Comparison of ENCODE assay signal across 12 mouse cellular contexts in genomic region chr19:42510276-42511171, GRCm38 (mm10). TPM values are rescaled to one million over a fixed set of nuclear protein-coding genes. Genes with fewer than 3 reads are reported as not detected.
DNase-seq lines count a peak whose midpoint lies in the region; ATAC-seq lines count a peak whose summit lies in the region.
"Had no signal": no experiment of that assay in that cellular context is flagged by ENCODE, and none has a peak within 500 bp of the region (broad histone marks: within the 10 kb centered on the region; RNA-seq: fewer than 3 reads in every experiment).

No protein-coding gene starts in this region.

- no peak overlapping the region for H3K27ac ChIP-seq in kidney, embryonic 15.5 days
- H3K27ac ChIP-seq in liver, embryonic 12.5 days = no peak overlapping the region
- H3K27ac ChIP-seq: embryonic facial prominence, embryonic 10.5 days; limb, embryonic 12.5 days; neural tube, embryonic 13.5 days had no signal

- H3K9me3 ChIP-seq in kidney, embryonic 15.5 days (replicated peaks) = no peaks in the 10 kb centered on the region
- H3K9me3 ChIP-seq in liver, embryonic 12.5 days (replicated peaks) = no peaks in the 10 kb centered on the region
- H3K9me3 ChIP-seq: embryonic facial prominence, embryonic 10.5 days; G1E; limb, embryonic 12.5 days; neural tube, embryonic 13.5 days had no signal

- no peaks in the 10 kb centered on the region for H3K4me1 ChIP-seq in kidney, embryonic 15.5 days
- H3K4me1 ChIP-seq in liver, embryonic 12.5 days = peaks cover 6% of the 10 kb centered on the region
- H3K4me1 ChIP-seq: embryonic facial prominence, embryonic 10.5 days; neural tube, embryonic 13.5 days had no signal

- no peak overlapping the region for H3K9ac ChIP-seq in kidney, embryonic 15.5 days
- H3K9ac ChIP-seq in liver, embryonic 12.5 days = no peak overlapping the region
- H3K9ac ChIP-seq: limb, embryonic 12.5 days; neural tube, embryonic 13.5 days had no signal

- no peaks in the 10 kb centered on the region for H3K27me3 ChIP-seq in kidney, embryonic 15.5 days
- peaks cover 20% of the 10 kb centered on the region; the same call in 1 of the 2 replicates for H3K27me3 ChIP-seq in liver, embryonic 12.5 days (replicated peaks)
- H3K27me3 ChIP-seq: neural tube, embryonic 13.5 days had no signal

- WGBS in kidney, embryonic 15.5 days = 53% methylated on average over 16 of the region's 16 CpGs
- 35% methylated on average over 16 of the region's 16 CpGs for WGBS in liver, embryonic 12.5 days (ENCODE audit: insufficient replicate concordance)

- no peak overlapping the region for H3K4me2 ChIP-seq in kidney, embryonic 15.5 days
- peak overlapping the region; percentile 14; the same call in 1 of the 2 replicates for H3K4me2 ChIP-seq in liver, embryonic 12.5 days
- H3K4me2 ChIP-seq: limb, embryonic 12.5 days; neural tube, embryonic 13.5 days had no signal

- peak; percentile 28 to 33 for DNase-seq in kidney, postnatal 36 days
- DNase-seq in left cerebral cortex, postnatal 36 days (ENCODE audit: low spot score in 2 of 2) = no peak
- no peak for DNase-seq in c-Kit-positive CD71-positive TER-119-positive erythroid progenitor cells, embryonic 14.5 days (ENCODE audit: low spot score)
- no peak for DNase-seq in layer of hippocampus, postnatal 25 days (ENCODE audit: extremely low spot score in 1 of 2, low spot score in 1 of 2)

- ATAC-seq in kidney, embryonic 15.5 days (replicated peaks; ENCODE audit: low FRiP score) = no peak
- ATAC-seq in common myeloid progenitor, adult 5-6 weeks (replicated peaks; ENCODE audit: low read depth, poor library complexity, severe bottlenecking) = peak; percentile 81
- no peak for ATAC-seq in liver, embryonic 12.5 days
- peak; percentile 97 for ATAC-seq in megakaryocyte progenitor cell, adult 5-6 weeks (replicated peaks; ENCODE audit: poor library complexity)

- intact Hi-C loops in left cerebral cortex, postnatal 36 days (cut with DNase I) = no loop called here

- H3K36me3 ChIP-seq in kidney, embryonic 15.5 days = no peaks in the 10 kb centered on the region
- no peaks in the 10 kb centered on the region for H3K36me3 ChIP-seq in liver, embryonic 12.5 days
- H3K36me3 ChIP-seq: embryonic facial prominence, embryonic 10.5 days; G1E; limb, embryonic 12.5 days; neural tube, embryonic 13.5 days had no signal

- no peak overlapping the region for H3K4me3 ChIP-seq in kidney, embryonic 15.5 days (replicated peaks)
- H3K4me3 ChIP-seq in liver, embryonic 12.5 days = no peak overlapping the region
- H3K4me3 ChIP-seq: embryonic facial prominence, embryonic 10.5 days; limb, embryonic 12.5 days; neural tube, embryonic 13.5 days had no signal

RNA-seq across cellular contexts. Expression of gene R3hcc1l, which starts 8.0 kb away (rescaled TPM):
- polyA plus RNA-seq in kidney, embryonic 15.5 days (2015; fragmentation: Nextera tagmentation; extraction: Ambion mirVana) = 20.6 and 23.1 TPM in 2 replicates
- 28.6 and 42.1 TPM in 2 replicates for total RNA-seq in common myeloid progenitor, adult 5-6 weeks (2017)
- 13.9 and 15.7 TPM in 2 replicates for polyA plus RNA-seq in liver, embryonic 12.5 days (2016; fragmentation: Nextera tagmentation; extraction: Ambion mirVana)
- total RNA-seq in megakaryocyte progenitor cell, adult 5-6 weeks (2015) = 24.0 and 28.6 TPM in 2 replicates
- total RNA-seq in megakaryocyte progenitor cell, adult 5-6 weeks (2017) = 24.6 and 36.6 TPM in 2 replicates
- 10 to 100 TPM; 17.6 to 29.2 TPM for total RNA-seq in left cerebral cortex, postnatal 36 days (2021)
- 10 to 100 TPM; 19.4 to 24.4 TPM for total RNA-seq in layer of hippocampus, postnatal 25 days (2021)

Comparison
In these comparisons a context has a peak if more than half of its experiments do, and no peak if none do; other contexts are left out.
1. DNase-seq: peak in kidney, postnatal 36 days (2 of 2); none in left cerebral cortex, postnatal 36 days (0 of 2), c-Kit-positive CD71-positive TER-119-positive erythroid progenitor cells, embryonic 14.5 days (single experiment) and layer of hippocampus, postnatal 25 days (0 of 2).
2. ATAC-seq: peak in common myeloid progenitor, adult 5-6 weeks (single experiment) and megakaryocyte progenitor cell, adult 5-6 weeks (single experiment); none in kidney, embryonic 15.5 days (single experiment) and liver, embryonic 12.5 days (single experiment).